In the genomic region with DNA sequence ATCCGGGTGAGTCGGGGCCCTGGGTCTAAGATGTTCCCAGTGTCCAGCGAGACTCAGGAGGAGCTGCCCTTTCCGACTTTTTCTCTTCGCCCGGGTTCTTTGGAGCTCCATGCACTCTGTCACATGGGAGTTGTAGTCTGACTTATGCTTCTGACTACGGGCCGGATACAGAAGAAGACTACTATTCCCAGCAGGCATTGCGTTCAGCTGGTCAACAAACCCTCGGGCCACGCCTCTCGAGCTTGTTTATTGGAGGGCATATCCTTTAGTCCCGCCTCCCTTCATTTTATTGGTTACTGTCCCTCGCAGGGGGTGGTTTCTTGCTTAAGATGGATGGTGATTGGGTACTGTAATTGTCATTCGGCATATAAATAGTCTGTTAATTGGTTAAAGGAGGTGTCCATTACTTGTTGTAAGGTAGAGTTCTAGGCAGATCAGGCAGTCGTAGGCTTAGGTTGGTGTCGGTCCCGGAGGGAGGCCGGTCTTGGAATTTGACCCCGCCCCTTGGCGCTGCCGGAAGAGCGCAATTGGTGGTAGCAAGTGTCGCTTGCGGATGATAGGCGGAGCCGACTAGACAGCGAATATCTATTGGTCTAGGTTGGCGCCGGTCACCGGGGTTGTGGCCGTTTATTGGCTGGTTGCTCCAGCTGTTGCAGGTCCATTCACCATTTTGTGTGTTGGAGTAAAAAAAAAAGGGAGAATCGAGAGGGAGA, we compare ENCODE assay signal across 8 mouse cellular contexts. TPM values are rescaled to one million over a fixed set of nuclear protein-coding genes. Genes with fewer than 3 reads are reported as not detected.
A peak's percentile ranks its signal among the peaks of the same experiment; 100 is the strongest.
DNase-seq lines count a peak whose midpoint lies in the region; ATAC-seq and TF ChIP-seq lines count a peak whose summit lies in the region.

No protein-coding gene starts in this region.

- TF ChIP-seq CTCF in heart, adult 2 months (IDR thresholded peaks at IDR 0.05) = no peak

- peak overlapping the region; percentile 80 for H3K9ac ChIP-seq in embryonic facial prominence, embryonic 14.5 days (ENCODE audit: low read depth, low read length)
- H3K9ac ChIP-seq in heart, adult 2 months (ENCODE audit: low read depth, low read length) = peak overlapping the region; percentile 86
- peak overlapping the region; percentile 78 for H3K9ac ChIP-seq in limb, embryonic 13.5 days
- H3K9ac ChIP-seq in midbrain, embryonic 16.5 days (ENCODE audit: low read depth, low read length) = peak overlapping the region; percentile 95

- H3K4me1 ChIP-seq in embryonic facial prominence, embryonic 14.5 days (ENCODE audit: control insufficient read depth, insufficient read depth, low read length) = peaks cover 10% of the 10 kb centered on the region
- H3K4me1 ChIP-seq in heart, adult 2 months (ENCODE audit: control insufficient read depth, insufficient read depth, low read length) = peaks cover 10% of the 10 kb centered on the region
- peaks cover 23% of the 10 kb centered on the region for H3K4me1 ChIP-seq in limb, embryonic 13.5 days
- H3K4me1 ChIP-seq in midbrain, embryonic 16.5 days (ENCODE audit: control insufficient read depth, insufficient read depth, low read length) = peaks cover 22% of the 10 kb centered on the region

- H3K9me3 ChIP-seq in embryonic facial prominence, embryonic 14.5 days (ENCODE audit: control insufficient read depth, low read length) = no peaks in the 10 kb centered on the region
- H3K9me3 ChIP-seq in limb, embryonic 13.5 days = no peaks in the 10 kb centered on the region
- H3K9me3 ChIP-seq in midbrain, embryonic 16.5 days (replicated peaks; ENCODE audit: control insufficient read depth, low read length, poor library complexity, severe bottlenecking) = no peaks in the 10 kb centered on the region

- peak; percentile 96 for ATAC-seq in embryonic facial prominence, embryonic 14.5 days (ENCODE audit: low read depth)
- peak; percentile 96 for ATAC-seq in limb, embryonic 13.5 days (ENCODE audit: low FRiP score, low read depth)
- peak; percentile 97 for ATAC-seq in midbrain, embryonic 16.5 days

- H3K4me3 ChIP-seq in embryonic facial prominence, embryonic 14.5 days (ENCODE audit: low read depth, low read length) = peak overlapping the region; percentile 69
- H3K4me3 ChIP-seq in heart, adult 2 months = peak overlapping the region; percentile 94
- H3K4me3 ChIP-seq in limb, embryonic 13.5 days = peak overlapping the region; percentile 75
- H3K4me3 ChIP-seq in midbrain, embryonic 16.5 days (ENCODE audit: low read depth, low read length) = peak overlapping the region; percentile 86

- H3K27ac ChIP-seq in embryonic facial prominence, embryonic 14.5 days (replicated peaks; ENCODE audit: low read depth, low read length) = peak overlapping the region; percentile 89
- H3K27ac ChIP-seq in heart, adult 2 months = peak overlapping the region; percentile 100
- H3K27ac ChIP-seq in limb, embryonic 13.5 days = peak overlapping the region; percentile 91
- peak overlapping the region; percentile 96 for H3K27ac ChIP-seq in midbrain, embryonic 16.5 days (ENCODE audit: low read length)

- TF ChIP-seq EP300 in heart, adult 2 months (IDR thresholded peaks at IDR 0.05; ENCODE audit: insufficient read depth, low read depth, low read length) = 0 out of 2 replicates have a peak, but pooled peaks have one; percentile 6

- H3K36me3 ChIP-seq in embryonic facial prominence, embryonic 14.5 days (ENCODE audit: control insufficient read depth, insufficient read depth, low read length) = peaks cover 23% of the 10 kb centered on the region
- H3K36me3 ChIP-seq in heart, adult 2 months (ENCODE audit: control insufficient read depth, insufficient read depth, low read length) = no peaks in the 10 kb centered on the region
- peaks cover 23% of the 10 kb centered on the region for H3K36me3 ChIP-seq in limb, embryonic 13.5 days
- H3K36me3 ChIP-seq in midbrain, embryonic 16.5 days (ENCODE audit: control insufficient read depth, insufficient read depth, low read length) = peaks cover 19% of the 10 kb centered on the region

- intact Hi-C loops in heart, adult 2 months (cut with DNase I) = no loop called here

- peak overlapping the region; percentile 92 for H3K4me2 ChIP-seq in embryonic facial prominence, embryonic 14.5 days (ENCODE audit: low read depth, low read length)
- peak overlapping the region; percentile 74 for H3K4me2 ChIP-seq in limb, embryonic 13.5 days (replicated peaks)
- H3K4me2 ChIP-seq in midbrain, embryonic 16.5 days (ENCODE audit: low read length) = peak overlapping the region; percentile 72

- no peak for TF ChIP-seq POLR2A in heart, adult 2 months (IDR thresholded peaks at IDR 0.05; ENCODE audit: insufficient read depth, low read depth, low read length)

- H3K79me2 ChIP-seq in heart, adult 2 months (replicated peaks; ENCODE audit: control insufficient read depth, insufficient read depth, low read length) = peaks cover 7% of the 10 kb centered on the region

- WGBS in embryonic facial prominence, embryonic 14.5 days = 1% methylated on average over 33 of the region's 33 CpGs
- WGBS in heart, adult 2 months = under 1% methylated on average over 33 of the region's 33 CpGs
- 0% methylated on average over 33 of the region's 33 CpGs for WGBS in limb, embryonic 13.5 days
- under 1% methylated on average over 33 of the region's 33 CpGs for WGBS in midbrain, embryonic 16.5 days

- no peaks in the 10 kb centered on the region for H3K27me3 ChIP-seq in embryonic facial prominence, embryonic 14.5 days (replicated peaks; ENCODE audit: control insufficient read depth, insufficient read depth, low read length)
- no peaks in the 10 kb centered on the region for H3K27me3 ChIP-seq in heart, adult 2 months (ENCODE audit: control insufficient read depth, insufficient read depth, low read length)
- no peaks in the 10 kb centered on the region for H3K27me3 ChIP-seq in limb, embryonic 13.5 days
- H3K27me3 ChIP-seq in midbrain, embryonic 16.5 days (ENCODE audit: control insufficient read depth, insufficient read depth, low read depth, low read length) = no peaks in the 10 kb centered on the region

- peak; percentile 99 for DNase-seq in 3T3-L1 (ENCODE audit: low read depth, low spot score)
- DNase-seq in adrenal gland, postnatal 4 days (ENCODE audit: low spot score in 2 of 2) = peak; percentile 83 to 92
- peak; percentile 100 for DNase-seq in embryonic facial prominence, embryonic 14.5 days (ENCODE audit: low spot score)
- DNase-seq in heart, adult 2 months = peak; percentile 97 to 100
- peak; percentile 99 to 100 for DNase-seq in kidney, adult 8-10 months
- peak; percentile 98 to 99 for DNase-seq in spleen, postnatal 10 days (ENCODE audit: low spot score in 2 of 2)

RNA-seq across cellular contexts. Expression of a gene that starts 0.4 kb away (rescaled TPM):
- 100 to 1,000 TPM; 162 to 174 TPM for total RNA-seq in adrenal gland, postnatal 4 days (2021)
- polyA plus RNA-seq in embryonic facial prominence, embryonic 14.5 days (2014; fragmentation: Nextera tagmentation; extraction: Ambion mirVana) = 48.8 and 49.0 TPM in 2 replicates
- total RNA-seq in heart, adult 2 months (2021) = 10 to 100 TPM; 62.8 to 62.9 TPM
- polyA plus RNA-seq in heart, adult 2 months (2012; rRNA removed) = 37.7 and 41.6 TPM in 2 replicates
- 40.9 and 43.6 TPM in 2 replicates for polyA plus RNA-seq in limb, embryonic 13.5 days (2015; fragmentation: Nextera tagmentation; extraction: Ambion mirVana)
- polyA plus RNA-seq in midbrain, embryonic 16.5 days (2015; fragmentation: Nextera tagmentation; extraction: Ambion mirVana) = 33.8 and 38.8 TPM in 2 replicates

RNA-seq across cellular contexts. Expression of a gene that starts 17.3 kb away (rescaled TPM):
- 10 to 100 TPM; 47.5 to 50.4 TPM for total RNA-seq in adrenal gland, postnatal 4 days (2021)
- polyA plus RNA-seq in embryonic facial prominence, embryonic 14.5 days (2014; fragmentation: Nextera tagmentation; extraction: Ambion mirVana) = 23.3 and 26.0 TPM in 2 replicates
- 10 to 100 TPM; 16.5 to 21.2 TPM for total RNA-seq in heart, adult 2 months (2021)
- 11.9 and 17.1 TPM in 2 replicates for polyA plus RNA-seq in heart, adult 2 months (2012; rRNA removed)
- polyA plus RNA-seq in limb, embryonic 13.5 days (2015; fragmentation: Nextera tagmentation; extraction: Ambion mirVana) = 25.6 and 26.6 TPM in 2 replicates
- 2.3 and 2.8 TPM in 2 replicates for polyA plus RNA-seq in midbrain, embryonic 16.5 days (2015; fragmentation: Nextera tagmentation; extraction: Ambion mirVana)

RNA-seq across cellular contexts. Expression of a gene that starts 29.9 kb away (rescaled TPM):
- 10 to 100 TPM; 62.9 to 70.0 TPM for total RNA-seq in adrenal gland, postnatal 4 days (2021)
- polyA plus RNA-seq in embryonic facial prominence, embryonic 14.5 days (2014; fragmentation: Nextera tagmentation; extraction: Ambion mirVana) = 173 and 200 TPM in 2 replicates
- 1 to 10 TPM; 2.4 to 3.1 TPM for total RNA-seq in heart, adult 2 months (2021)
- polyA plus RNA-seq in heart, adult 2 months (2012; rRNA removed) = 6.6 and 9.3 TPM in 2 replicates
- polyA plus RNA-seq in limb, embryonic 13.5 days (2015; fragmentation: Nextera tagmentation; extraction: Ambion mirVana) = 281 and 307 TPM in 2 replicates
- polyA plus RNA-seq in midbrain, embryonic 16.5 days (2015; fragmentation: Nextera tagmentation; extraction: Ambion mirVana) = 672 and 703 TPM in 2 replicates

RNA-seq across cellular contexts. Expression of a gene that starts 30.3 kb away (rescaled TPM):
- total RNA-seq in adrenal gland, postnatal 4 days (2021) = 10 to 100 TPM; 84.8 to 89.3 TPM
- 14.3 and 14.8 TPM in 2 replicates for polyA plus RNA-seq in embryonic facial prominence, embryonic 14.5 days (2014; fragmentation: Nextera tagmentation; extraction: Ambion mirVana)
- total RNA-seq in heart, adult 2 months (2021) = 10 to 100 TPM; 61.7 to 69.4 TPM
- 105 and 123 TPM in 2 replicates for polyA plus RNA-seq in heart, adult 2 months (2012; rRNA removed)
- polyA plus RNA-seq in limb, embryonic 13.5 days (2015; fragmentation: Nextera tagmentation; extraction: Ambion mirVana) = 11.9 and 13.0 TPM in 2 replicates
- 16.2 and 17.8 TPM in 2 replicates for polyA plus RNA-seq in midbrain, embryonic 16.5 days (2015; fragmentation: Nextera tagmentation; extraction: Ambion mirVana)

RNA-seq across cellular contexts. Expression of a gene that starts 33.3 kb away (rescaled TPM):
- total RNA-seq in adrenal gland, postnatal 4 days (2021) = not detected
- polyA plus RNA-seq in embryonic facial prominence, embryonic 14.5 days (2014; fragmentation: Nextera tagmentation; extraction: Ambion mirVana) = 0.77 and 1.3 TPM in 2 replicates
- total RNA-seq in heart, adult 2 months (2021) = not detected
- not detected in 2 replicates for polyA plus RNA-seq in heart, adult 2 months (2012; rRNA removed)
- polyA plus RNA-seq in limb, embryonic 13.5 days (2015; fragmentation: Nextera tagmentation; extraction: Ambion mirVana) = 0.91 and 1.1 TPM in 2 replicates
- polyA plus RNA-seq in midbrain, embryonic 16.5 days (2015; fragmentation: Nextera tagmentation; extraction: Ambion mirVana) = 4.3 and 5.6 TPM in 2 replicates

Comparison
In these comparisons a context has a peak if more than half of its experiments do, and no peak if none do; other contexts are left out.
1. Peak in every context shown above with its lines: DNase-seq, ATAC-seq, H3K4me3 ChIP-seq and H3K27ac ChIP-seq.
2. RNA of a gene that starts 29.9 kb away (polyA plus RNA-seq): 672 to 703 TPM in midbrain, embryonic 16.5 days, 281 to 307 TPM in limb, embryonic 13.5 days and 173 to 200 TPM in embryonic facial prominence, embryonic 14.5 days; 6.6 to 9.3 TPM in heart, adult 2 months; every median in the first group is over 10 times any median in the second.